15 mouse cellular contexts compared by ENCODE assay signal in the genomic region with DNA sequence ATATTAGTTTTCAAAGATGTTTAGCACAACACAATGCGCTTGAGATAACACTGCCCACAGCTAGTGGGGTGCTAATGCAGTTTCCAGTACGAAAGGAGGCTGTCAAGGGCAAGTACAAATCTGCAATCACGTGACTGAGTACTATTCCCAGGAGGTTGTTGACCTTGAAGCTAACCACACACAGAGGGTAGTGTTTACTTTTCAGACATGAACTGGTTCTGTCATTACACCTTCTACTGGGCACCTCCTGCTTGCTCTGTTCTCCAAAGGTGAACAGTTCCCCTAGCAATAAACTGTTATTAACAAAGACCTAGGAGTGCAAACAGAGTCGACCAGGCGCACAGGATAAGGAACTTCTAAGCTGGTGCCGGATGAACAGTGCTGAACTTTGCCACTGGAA. TPM values are rescaled to one million over a fixed set of nuclear protein-coding genes. Genes with fewer than 3 reads are reported as not detected.
DNase-seq lines count a peak whose midpoint lies in the region; ATAC-seq lines count a peak whose summit lies in the region.
"Had no signal": no experiment of that assay in that cellular context is flagged by ENCODE, and none has a peak within 500 bp of the region (broad histone marks: within the 10 kb centered on the region; RNA-seq: fewer than 3 reads in every experiment).

No protein-coding gene starts in this region.

- H3K27me3 ChIP-seq in kidney, embryonic 15.5 days = no peaks in the 10 kb centered on the region
- no peaks in the 10 kb centered on the region for H3K27me3 ChIP-seq in intestine, embryonic 16.5 days (replicated peaks; ENCODE audit: control insufficient read depth, insufficient read depth, low read length)
- H3K27me3 ChIP-seq: hindbrain, embryonic 12.5 days; neural tube, embryonic 13.5 days had no signal

- ATAC-seq in kidney, embryonic 15.5 days (replicated peaks; ENCODE audit: low FRiP score) = no peak
- peak; percentile 97 for ATAC-seq in intestine, embryonic 16.5 days
- ATAC-seq in megakaryocyte-erythroid progenitor cell, adult 5-6 weeks (replicated peaks; ENCODE audit: low FRiP score, low TSS enrichment, poor library complexity, severe bottlenecking) = no peak

- no peak overlapping the region for H3K4me2 ChIP-seq in kidney, embryonic 15.5 days
- H3K4me2 ChIP-seq in intestine, embryonic 16.5 days (ENCODE audit: low read depth, low read length) = no peak overlapping the region
- H3K4me2 ChIP-seq: hindbrain, embryonic 12.5 days; midbrain, embryonic 11.5 days; neural tube, embryonic 13.5 days had no signal

- intact Hi-C loops in left cerebral cortex, postnatal 14 days (cut with DNase I) = no loop called here

- H3K27ac ChIP-seq in kidney, embryonic 15.5 days = no peak overlapping the region
- H3K27ac ChIP-seq in intestine, embryonic 16.5 days (ENCODE audit: low read length) = peak overlapping the region; percentile 20; the same call in 1 of the 2 replicates
- H3K27ac ChIP-seq: hindbrain, embryonic 12.5 days; neural tube, embryonic 13.5 days had no signal

- no peaks in the 10 kb centered on the region for H3K9me3 ChIP-seq in kidney, embryonic 15.5 days (replicated peaks)
- H3K9me3 ChIP-seq in intestine, embryonic 16.5 days (ENCODE audit: control insufficient read depth, low read length) = no peaks in the 10 kb centered on the region
- H3K9me3 ChIP-seq: hindbrain, embryonic 12.5 days; neural tube, embryonic 13.5 days had no signal

- H3K9ac ChIP-seq in kidney, embryonic 15.5 days = no peak overlapping the region
- H3K9ac ChIP-seq in intestine, embryonic 16.5 days (ENCODE audit: low read depth, low read length) = no peak overlapping the region
- H3K9ac ChIP-seq: hindbrain, embryonic 12.5 days; neural tube, embryonic 13.5 days had no signal

- DNase-seq in adrenal gland, adult (ENCODE audit: inconsistent age in 2 of 2, low spot score in 1 of 2) = peak; percentile 27 to 63
- no peak for DNase-seq in adrenal gland, postnatal 25 days
- peak; percentile 53 to 78 for DNase-seq in kidney, adult 8-10 months
- DNase-seq in 416B (ENCODE audit: low read depth) = peak; percentile 82
- no peak for DNase-seq in left cerebral cortex, postnatal 14 days (ENCODE audit: low spot score in 2 of 2)
- DNase-seq: cerebellum, postnatal 36 days; right cerebral cortex, postnatal 4 days; thymus, postnatal 14 days had no signal

- H3K36me3 ChIP-seq in kidney, embryonic 15.5 days = no peaks in the 10 kb centered on the region
- H3K36me3 ChIP-seq in intestine, embryonic 16.5 days (ENCODE audit: control insufficient read depth, insufficient read depth, low read length) = no peaks in the 10 kb centered on the region
- H3K36me3 ChIP-seq: hindbrain, embryonic 12.5 days; neural tube, embryonic 13.5 days had no signal

- H3K4me3 ChIP-seq in kidney, embryonic 15.5 days (replicated peaks) = no peak overlapping the region
- no peak overlapping the region for H3K4me3 ChIP-seq in intestine, embryonic 16.5 days (ENCODE audit: low read length)
- H3K4me3 ChIP-seq: erythroblast, embryonic 14.5 days; hindbrain, embryonic 12.5 days; neural tube, embryonic 13.5 days had no signal

- H3K4me1 ChIP-seq in kidney, embryonic 15.5 days = no peaks in the 10 kb centered on the region
- H3K4me1 ChIP-seq in intestine, embryonic 16.5 days (ENCODE audit: control insufficient read depth, insufficient read depth, low read length) = no peaks in the 10 kb centered on the region
- H3K4me1 ChIP-seq: hindbrain, embryonic 12.5 days; neural tube, embryonic 13.5 days had no signal

- 50% methylated on average over 6 of the region's 6 CpGs for WGBS in kidney, embryonic 15.5 days
- 26% methylated on average over 6 of the region's 6 CpGs for WGBS in intestine, embryonic 16.5 days

RNA-seq across cellular contexts. Expression of a gene that starts 9.8 kb away (rescaled TPM):
- total RNA-seq in adrenal gland, postnatal 25 days (2021) = 5.1 and 5.5 TPM in 2 replicates
- polyA plus RNA-seq in kidney, embryonic 15.5 days (2015; fragmentation: Nextera tagmentation; extraction: Ambion mirVana) = 7.4 and 7.5 TPM in 2 replicates
- polyA plus RNA-seq in intestine, embryonic 16.5 days (2015; fragmentation: Nextera tagmentation; extraction: Ambion mirVana) = 4.1 TPM in 2 replicates
- 10 to 100 TPM; 48.5 to 52.8 TPM for total RNA-seq in left cerebral cortex, postnatal 14 days (2021)
- total RNA-seq in megakaryocyte-erythroid progenitor cell, adult 5-6 weeks (2014; fragmentation: Nextera tagmentation) = 0.45 and 1.7 TPM in 2 replicates
- total RNA-seq in megakaryocyte-erythroid progenitor cell, adult 5-6 weeks (2017) = 0.91 TPM in 1 of 2 replicates, not detected in the other
- polyA plus RNA-seq: erythroblast, embryonic 14.5 days had no signal

RNA-seq across cellular contexts. Expression of a gene that starts 33.6 kb away (rescaled TPM):
- 1.2 TPM in 1 of 2 replicates, not detected in the other for total RNA-seq in adrenal gland, postnatal 25 days (2021)
- polyA plus RNA-seq in kidney, embryonic 15.5 days (2015; fragmentation: Nextera tagmentation; extraction: Ambion mirVana) = 0.48 and 0.73 TPM in 2 replicates
- 0.26 and 0.78 TPM in 2 replicates for polyA plus RNA-seq in intestine, embryonic 16.5 days (2015; fragmentation: Nextera tagmentation; extraction: Ambion mirVana)
- under 1 TPM; 0.86 to 0.99 TPM for total RNA-seq in left cerebral cortex, postnatal 14 days (2021)
- total RNA-seq in megakaryocyte-erythroid progenitor cell, adult 5-6 weeks (2014; fragmentation: Nextera tagmentation) = 0.54 and 3.2 TPM in 2 replicates
- 0.53 and 0.56 TPM in 2 replicates for total RNA-seq in megakaryocyte-erythroid progenitor cell, adult 5-6 weeks (2017)
- polyA plus RNA-seq: erythroblast, embryonic 14.5 days had no signal

RNA-seq across cellular contexts. Expression of a gene that starts 51.6 kb away (rescaled TPM):
- 103 and 142 TPM in 2 replicates for total RNA-seq in adrenal gland, postnatal 25 days (2021)
- 104 and 108 TPM in 2 replicates for polyA plus RNA-seq in kidney, embryonic 15.5 days (2015; fragmentation: Nextera tagmentation; extraction: Ambion mirVana)
- polyA plus RNA-seq in intestine, embryonic 16.5 days (2015; fragmentation: Nextera tagmentation; extraction: Ambion mirVana) = 141 and 148 TPM in 2 replicates
- total RNA-seq in left cerebral cortex, postnatal 14 days (2021) = 100 to 1,000 TPM; 189 to 204 TPM
- 15.7 and 20.4 TPM in 2 replicates for total RNA-seq in megakaryocyte-erythroid progenitor cell, adult 5-6 weeks (2014; fragmentation: Nextera tagmentation)
- 56.3 and 63.5 TPM in 2 replicates for total RNA-seq in megakaryocyte-erythroid progenitor cell, adult 5-6 weeks (2017)

Comparison
In these comparisons a context has a peak if more than half of its experiments do, and no peak if none do; other contexts are left out.
1. DNase-seq: peak in adrenal gland, adult (2 of 2), kidney, adult 8-10 months (2 of 2) and 416B (single experiment); none in adrenal gland, postnatal 25 days (single experiment) and left cerebral cortex, postnatal 14 days (0 of 2).